20 mouse cellular contexts compared by ENCODE assay signal in the genomic region with DNA sequence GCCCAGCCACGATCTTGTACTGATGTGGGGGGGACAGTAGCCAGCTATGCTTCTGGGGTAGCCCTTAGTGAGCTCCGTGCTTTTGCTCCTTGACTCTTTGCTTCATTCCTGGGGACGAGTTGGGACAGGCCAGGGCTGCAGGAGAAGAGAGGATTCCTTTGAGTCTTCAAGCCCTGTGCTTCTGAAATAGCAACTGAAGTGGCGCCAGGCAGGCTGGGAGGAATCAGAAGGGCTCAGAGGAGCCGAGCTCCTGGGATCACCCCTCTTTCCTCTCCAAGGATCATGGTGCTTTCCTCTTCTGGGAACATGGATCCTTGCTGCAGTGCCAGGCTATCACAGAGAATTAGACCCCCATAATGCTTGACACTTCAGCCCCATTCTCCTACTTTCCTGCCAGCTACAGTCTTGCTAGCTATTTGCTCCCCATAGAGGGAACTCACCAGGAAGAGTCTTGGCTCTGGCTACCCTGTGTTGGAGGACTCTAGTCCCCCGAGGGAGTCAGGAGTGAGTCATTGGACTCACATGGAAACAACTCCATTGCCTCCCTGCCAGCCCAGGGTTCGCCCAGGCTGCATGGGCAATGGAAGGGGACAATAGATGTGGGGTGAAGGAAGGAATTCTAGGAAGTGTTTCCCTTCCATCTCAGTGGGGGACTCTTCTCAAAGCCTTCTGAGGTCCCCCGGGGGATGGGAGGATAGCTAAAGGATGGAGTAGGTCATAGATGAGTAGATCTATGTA. TPM values are rescaled to one million over a fixed set of nuclear protein-coding genes. Genes with fewer than 3 reads are reported as not detected.
DNase-seq lines count a peak whose midpoint lies in the region; ATAC-seq and TF ChIP-seq lines count a peak whose summit lies in the region.
"Had no signal": no experiment of that assay in that cellular context is flagged by ENCODE, and none has a peak within 500 bp of the region (broad histone marks: within the 10 kb centered on the region; RNA-seq: fewer than 3 reads in every experiment).

No protein-coding gene starts in this region.

- H3K27ac ChIP-seq in heart, embryonic 11.5 days (ENCODE audit: low read depth, low read length) = no peak overlapping the region
- H3K27ac ChIP-seq in embryonic facial prominence, embryonic 13.5 days = peak overlapping the region; percentile 60
- H3K27ac ChIP-seq: hindbrain, postnatal 0 days; liver, embryonic 12.5 days; lung, embryonic 15.5 days; midbrain, embryonic 15.5 days; stomach, embryonic 15.5 days had no signal

- no peaks in the 10 kb centered on the region for H3K27me3 ChIP-seq in heart, embryonic 11.5 days (ENCODE audit: control insufficient read depth, insufficient read depth, low read length)
- no peaks in the 10 kb centered on the region for H3K27me3 ChIP-seq in embryonic facial prominence, embryonic 13.5 days
- H3K27me3 ChIP-seq in myocyte (ENCODE audit: control insufficient read depth, insufficient read depth, insufficient read length) = no peaks in the 10 kb centered on the region
- H3K27me3 ChIP-seq: liver, embryonic 12.5 days; lung, embryonic 15.5 days; midbrain, embryonic 15.5 days; stomach, embryonic 15.5 days had no signal

- H3K36me3 ChIP-seq in heart, embryonic 11.5 days (ENCODE audit: control insufficient read depth, insufficient read depth, low read length) = no peaks in the 10 kb centered on the region
- H3K36me3 ChIP-seq in embryonic facial prominence, embryonic 13.5 days = no peaks in the 10 kb centered on the region
- no peaks in the 10 kb centered on the region for H3K36me3 ChIP-seq in myocyte (ENCODE audit: control insufficient read depth, insufficient read depth)
- H3K36me3 ChIP-seq: liver, embryonic 12.5 days; lung, embryonic 15.5 days; midbrain, embryonic 15.5 days; stomach, embryonic 15.5 days had no signal

- no peak overlapping the region for H3ac ChIP-seq in myocyte (ENCODE audit: control insufficient read depth, insufficient read length)

- H3K4me3 ChIP-seq in heart, embryonic 11.5 days (ENCODE audit: low read depth, low read length) = no peak overlapping the region
- no peak overlapping the region for H3K4me3 ChIP-seq in embryonic facial prominence, embryonic 13.5 days
- H3K4me3 ChIP-seq in myocyte = no peak overlapping the region
- H3K4me3 ChIP-seq: liver, embryonic 12.5 days; lung, embryonic 15.5 days; midbrain, embryonic 15.5 days; stomach, embryonic 15.5 days had no signal

- WGBS in heart, embryonic 11.5 days (ENCODE audit: insufficient replicate concordance) = 64% methylated on average over 8 of the region's 8 CpGs
- WGBS in embryonic facial prominence, embryonic 13.5 days = 67% methylated on average over 8 of the region's 8 CpGs

- peak; percentile 65 to 76 for DNase-seq in heart, adult 9 months (ENCODE audit: low spot score in 2 of 2)
- peak; percentile 96 for DNase-seq in NIH3T3 (ENCODE audit: low read depth)
- no peak for DNase-seq in thymus, postnatal 14 days
- DNase-seq in ovary, postnatal 14 days (ENCODE audit: low spot score) = no peak
- DNase-seq in ovary, postnatal 36 days (ENCODE audit: low spot score) = no peak
- DNase-seq: cerebellum, postnatal 14 days; kidney, adult 18-20 months; kidney, postnatal 14 days; right cerebral cortex, postnatal 25 days had no signal

- no peak for TF ChIP-seq POLR2A in myocyte (IDR thresholded peaks at IDR 0.05; ENCODE audit: insufficient read length, low read depth)

- ATAC-seq in heart, embryonic 11.5 days (replicated peaks; ENCODE audit: insufficient number of reproducible peaks, low FRiP score, low TSS enrichment) = no peak
- no peak for ATAC-seq in embryonic facial prominence, embryonic 13.5 days (ENCODE audit: insufficient number of reproducible peaks, insufficient read depth, low FRiP score, low TSS enrichment, low read depth)
- ATAC-seq: hindbrain, postnatal 0 days; liver, embryonic 12.5 days; midbrain, embryonic 15.5 days had no signal

- no peaks in the 10 kb centered on the region for H3K9me3 ChIP-seq in heart, embryonic 11.5 days (replicated peaks; ENCODE audit: control insufficient read depth, low read length)
- H3K9me3 ChIP-seq in embryonic facial prominence, embryonic 13.5 days = no peaks in the 10 kb centered on the region
- H3K9me3 ChIP-seq: liver, embryonic 12.5 days; lung, embryonic 15.5 days; midbrain, embryonic 15.5 days; stomach, embryonic 15.5 days had no signal

- H3K4me1 ChIP-seq in heart, embryonic 11.5 days (ENCODE audit: control insufficient read depth, insufficient read depth, low read length) = peaks cover 5% of the 10 kb centered on the region; the same call in 1 of the 2 replicates
- peaks cover 52% of the 10 kb centered on the region for H3K4me1 ChIP-seq in embryonic facial prominence, embryonic 13.5 days
- H3K4me1 ChIP-seq: midbrain, embryonic 15.5 days had no signal

- H3K79me2 ChIP-seq in myocyte (ENCODE audit: control insufficient read depth, insufficient read depth) = peaks cover 27% of the 10 kb centered on the region

- H3K4me2 ChIP-seq in heart, embryonic 11.5 days = no peak overlapping the region
- no peak overlapping the region for H3K4me2 ChIP-seq in embryonic facial prominence, embryonic 13.5 days
- peak overlapping the region; percentile 67 for H3K4me2 ChIP-seq in myocyte (ENCODE audit: low read depth)
- H3K4me2 ChIP-seq: liver, embryonic 12.5 days; lung, embryonic 15.5 days; midbrain, embryonic 15.5 days; stomach, embryonic 15.5 days had no signal

- H3K9ac ChIP-seq in heart, embryonic 11.5 days (ENCODE audit: low read depth, low read length) = no peak overlapping the region
- H3K9ac ChIP-seq in embryonic facial prominence, embryonic 13.5 days = no peak overlapping the region
- H3K9ac ChIP-seq: liver, embryonic 12.5 days; lung, embryonic 15.5 days; midbrain, embryonic 15.5 days; stomach, embryonic 15.5 days had no signal

TF ChIP-seq in myocyte, 11 proteins besides CTCF, POLR2A, EP300 and RAD21:
- TF ChIP-seq SRF (IDR thresholded peaks at IDR 0.05; ENCODE audit: control insufficient read depth, insufficient read length, low read depth) (no peak), MYOD1 (IDR thresholded peaks at IDR 0.05; ENCODE audit: control insufficient read depth in 1 of 3, insufficient read length in 2 of 3, low read depth in 2 of 3) (no peak), CEBPB (IDR thresholded peaks at IDR 0.05; ENCODE audit: insufficient read depth, poor library complexity, severe bottlenecking) (no peak), MAX (IDR thresholded peaks at IDR 0.05; ENCODE audit: low read depth) (no peak), TCF12 (IDR thresholded peaks at IDR 0.05; ENCODE audit: insufficient read depth, poor library complexity, severe bottlenecking) (no peak), REST (IDR thresholded peaks at IDR 0.05; ENCODE audit: insufficient read depth, insufficient read length) (no peak), E2F4 (IDR thresholded peaks at IDR 0.05; ENCODE audit: insufficient read depth) (no peak), USF1 (IDR thresholded peaks at IDR 0.05; ENCODE audit: low read depth) (no peak), MYOG (IDR thresholded peaks at IDR 0.05; ENCODE audit: control insufficient read depth in 1 of 3, insufficient read depth in 1 of 3, insufficient read length in 2 of 3, low read depth in 2 of 3) (no peak), POLR2AphosphoS2 (IDR thresholded peaks at IDR 0.05; ENCODE audit: insufficient read length, low read depth) (no peak), TCF3 (IDR thresholded peaks at IDR 0.05; ENCODE audit: insufficient read length, low read depth) (no peak)
TF ChIP-seq in myocyte: peak in this region for 0.

RNA-seq across cellular contexts. Expression of gene Gm42674, which starts 1.1 kb away (rescaled TPM):
- not detected in 2 replicates for polyA plus RNA-seq in heart, embryonic 11.5 days (2014; fragmentation: Nextera tagmentation; extraction: Ambion mirVana)
- not detected in 2 replicates for polyA plus RNA-seq in embryonic facial prominence, embryonic 13.5 days (2015; fragmentation: Nextera tagmentation; extraction: Ambion mirVana)
- polyA plus RNA-seq in myocyte (2012; fragmentation: generic; extraction: Trizol) = 0.89 TPM
- polyA plus RNA-seq: forebrain, embryonic 11.5 days; heart, postnatal 0 days; hindbrain, postnatal 0 days; liver, embryonic 12.5 days; lung, embryonic 15.5 days; midbrain, embryonic 15.5 days; neural tube, embryonic 11.5 days; stomach, embryonic 15.5 days had no signal

RNA-seq across cellular contexts. Expression of gene S100a4, which starts 2.9 kb away (rescaled TPM):
- polyA plus RNA-seq in heart, embryonic 11.5 days (2014; fragmentation: Nextera tagmentation; extraction: Ambion mirVana) = 3.4 and 3.5 TPM in 2 replicates
- 18.8 and 19.2 TPM in 2 replicates for polyA plus RNA-seq in embryonic facial prominence, embryonic 13.5 days (2015; fragmentation: Nextera tagmentation; extraction: Ambion mirVana)
- 3,627 TPM for polyA plus RNA-seq in myocyte (2012; fragmentation: generic; extraction: Trizol)
- polyA plus RNA-seq: neural tube, embryonic 11.5 days had no signal

RNA-seq across cellular contexts. Expression of gene S100a5, which starts 7.7 kb away (rescaled TPM):
- polyA plus RNA-seq in heart, embryonic 11.5 days (2014; fragmentation: Nextera tagmentation; extraction: Ambion mirVana) = not detected in 2 replicates
- polyA plus RNA-seq in embryonic facial prominence, embryonic 13.5 days (2015; fragmentation: Nextera tagmentation; extraction: Ambion mirVana) = not detected in 2 replicates
- polyA plus RNA-seq in myocyte (2012; fragmentation: generic; extraction: Trizol) = 0.19 TPM
- polyA plus RNA-seq: forebrain, embryonic 11.5 days; heart, postnatal 0 days; hindbrain, postnatal 0 days; liver, embryonic 12.5 days; lung, embryonic 15.5 days; midbrain, embryonic 15.5 days; neural tube, embryonic 11.5 days had no signal

RNA-seq across cellular contexts. Expression of gene S100a2, which starts 10.6 kb away (rescaled TPM):
- not detected in 2 replicates for polyA plus RNA-seq in heart, embryonic 11.5 days (2014; fragmentation: Nextera tagmentation; extraction: Ambion mirVana)
- polyA plus RNA-seq in embryonic facial prominence, embryonic 13.5 days (2015; fragmentation: Nextera tagmentation; extraction: Ambion mirVana) = not detected in 2 replicates
- not detected for polyA plus RNA-seq in myocyte (2012; fragmentation: generic; extraction: Trizol)
- polyA plus RNA-seq: forebrain, embryonic 11.5 days; heart, postnatal 0 days; hindbrain, postnatal 0 days; liver, embryonic 12.5 days; lung, embryonic 15.5 days; midbrain, embryonic 15.5 days; neural tube, embryonic 11.5 days; stomach, embryonic 15.5 days had no signal

RNA-seq across cellular contexts. Expression of gene S100a6, which starts 12.1 kb away (rescaled TPM):
- polyA plus RNA-seq in heart, embryonic 11.5 days (2014; fragmentation: Nextera tagmentation; extraction: Ambion mirVana) = 43.6 and 44.5 TPM in 2 replicates
- polyA plus RNA-seq in embryonic facial prominence, embryonic 13.5 days (2015; fragmentation: Nextera tagmentation; extraction: Ambion mirVana) = 89.9 and 97.9 TPM in 2 replicates
- 2,472 TPM for polyA plus RNA-seq in myocyte (2012; fragmentation: generic; extraction: Trizol)

Comparison
In these comparisons a context has a peak if more than half of its experiments do, and no peak if none do; other contexts are left out.
1. DNase-seq: peak in heart, adult 9 months (2 of 2) and NIH3T3 (single experiment); none in thymus, postnatal 14 days (single experiment), ovary, postnatal 14 days (single experiment) and ovary, postnatal 36 days (single experiment).
2. RNA of gene S100a4, which starts 2.9 kb away (polyA plus RNA-seq): 3,627 TPM in myocyte (single experiment); 18.8 to 19.2 TPM in embryonic facial prominence, embryonic 13.5 days and 3.4 to 3.5 TPM in heart, embryonic 11.5 days; every median in the first group is over 100 times any median in the second.